Mouse (Mus musculus) spleen, adult 12 weeks (tissue): ENCODE data around the gene Aloxe3.
A peak's percentile ranks its signal among the peaks of the same experiment; 100 is the strongest.

Source experiments
- DNase-seq: peaks from one replicate; pipeline ENCODE4 v3.0.0; 2022; ENCODE audit warnings: low spot score

Aloxe3 gene

DNA sequence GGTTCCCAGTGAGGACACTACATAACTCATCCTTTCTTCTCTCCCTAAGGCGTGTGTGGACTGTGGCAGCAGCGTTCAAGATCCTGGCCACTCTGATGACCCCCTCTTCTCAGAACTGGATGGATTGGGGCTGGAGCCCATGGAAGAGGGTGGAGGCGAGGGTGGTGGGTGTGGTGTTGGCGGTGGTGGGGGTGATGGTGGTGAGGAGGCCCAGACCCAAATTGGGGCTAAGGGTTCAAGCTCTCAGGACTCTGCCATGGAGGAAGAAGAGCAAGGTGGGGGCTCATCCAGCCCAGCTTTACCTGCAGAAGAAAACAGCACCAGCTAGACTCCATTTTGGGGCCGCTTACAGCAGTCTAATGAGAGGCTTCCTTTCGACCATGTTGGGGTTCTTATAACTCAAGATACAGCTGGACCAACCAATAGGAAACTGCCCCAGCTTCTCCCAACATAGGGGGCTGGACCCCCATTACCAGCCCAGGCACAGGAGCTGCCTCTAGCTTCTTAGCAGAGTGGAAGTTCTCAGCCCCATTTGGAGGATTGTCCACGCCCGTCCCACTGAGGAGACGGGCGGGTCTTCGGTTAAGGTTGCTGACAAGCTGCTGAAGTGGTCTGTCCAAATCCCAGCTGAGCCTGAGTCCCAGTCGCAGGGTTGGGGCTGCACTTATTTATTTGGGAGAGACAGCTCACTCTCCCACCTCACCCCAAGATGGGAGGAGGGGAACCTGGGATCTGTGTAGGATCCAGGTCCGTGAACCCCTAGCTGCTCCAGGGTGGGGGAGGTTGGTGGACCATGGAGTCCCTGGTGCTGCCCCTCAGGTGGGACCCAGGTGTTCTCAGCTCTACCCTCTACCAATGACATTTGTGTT is 16.4 kb upstream of the Aloxe3 start:
- no peak for DNase-seq

- peak; percentile 87 for DNase-seq
Measured at GRCm38 (mm10) chr11:69110319-69111046, 15.2 kb upstream of the Aloxe3 start.

DNA sequence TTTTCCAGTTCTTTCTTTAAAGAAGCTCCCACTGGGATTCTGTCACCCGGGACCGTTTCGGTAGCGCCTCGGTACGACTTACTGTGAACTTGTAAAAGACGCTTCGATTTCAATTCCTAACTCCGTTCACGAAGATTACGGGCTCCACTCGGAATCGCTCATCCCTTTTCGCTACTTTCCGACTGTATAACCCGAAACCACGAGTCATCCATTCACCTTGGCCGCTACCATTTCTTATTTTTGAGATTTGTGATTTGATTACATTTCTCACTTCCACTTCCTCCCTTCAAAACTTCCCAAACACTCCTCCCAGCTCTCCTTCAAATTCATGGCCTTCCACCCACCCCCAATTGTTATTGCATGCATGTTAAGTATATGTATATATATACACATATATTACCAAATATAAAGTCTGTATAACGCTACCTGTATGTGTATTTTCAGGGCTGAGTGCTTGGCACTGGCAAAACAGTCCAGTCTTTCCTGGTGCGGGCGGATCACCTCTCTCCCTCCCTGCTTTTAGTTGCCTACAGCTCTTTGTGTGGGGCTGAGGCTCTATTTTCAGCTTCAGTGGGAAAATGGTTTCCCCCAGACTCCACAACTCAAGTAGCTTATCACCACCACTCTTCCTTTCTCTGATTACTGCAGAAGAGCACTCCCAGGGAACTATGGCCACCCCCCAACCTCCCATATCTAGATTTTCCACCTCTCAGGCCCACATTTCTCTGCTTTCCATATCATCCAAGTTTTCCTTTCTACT is 14.5 kb upstream of the Aloxe3 start:
- DNase-seq = no peak

GRCm38 (mm10) chr11:69111865-69112264 is 13.8 kb upstream of the Aloxe3 start:
- no peak for DNase-seq

- DNase-seq = no peak
Measured at GRCm38 (mm10) chr11:69114018-69114417, 11.7 kb upstream of the Aloxe3 start.

DNA sequence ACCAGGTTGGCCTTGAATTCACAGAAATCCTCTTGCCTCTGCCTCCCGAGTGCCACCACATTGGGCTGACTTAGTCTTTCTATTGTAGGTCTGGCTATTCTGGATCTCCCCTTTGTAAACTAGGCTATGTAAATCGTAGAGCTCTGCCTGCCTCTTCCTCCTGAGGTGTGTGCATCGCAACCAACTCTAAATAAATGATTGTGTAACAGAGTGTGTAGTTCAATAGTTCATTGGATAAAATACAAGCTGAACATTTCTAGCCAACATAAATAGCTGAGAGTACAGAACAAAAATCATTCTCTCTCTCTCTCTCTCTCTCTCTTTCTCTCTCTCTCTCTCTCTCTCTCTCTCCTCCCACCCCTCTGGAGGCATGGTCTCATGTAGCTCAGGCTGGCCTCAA is 11.1 kb upstream of the Aloxe3 start:
- DNase-seq = no peak

DNA sequence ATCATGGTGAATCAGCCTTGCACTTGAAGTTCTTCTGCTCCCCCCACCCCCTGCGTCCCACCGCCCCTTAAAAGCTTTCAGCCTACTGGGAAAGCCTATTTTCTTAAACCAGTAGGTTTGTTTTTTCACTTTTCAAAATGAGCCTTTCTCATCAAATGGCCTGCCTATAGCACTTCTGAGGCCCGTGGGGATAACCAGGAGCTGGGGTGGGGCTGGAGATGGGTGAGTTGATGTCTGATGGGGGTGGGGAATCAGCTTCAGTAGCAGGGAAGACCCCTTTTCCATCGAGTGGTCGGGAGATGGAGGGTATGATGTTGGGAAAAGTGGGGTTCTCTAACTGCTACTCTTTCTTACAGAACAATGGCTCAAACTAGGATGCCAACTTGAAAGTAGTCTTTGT is 8.9 kb upstream of the Aloxe3 start:
- no peak for DNase-seq

DNA sequence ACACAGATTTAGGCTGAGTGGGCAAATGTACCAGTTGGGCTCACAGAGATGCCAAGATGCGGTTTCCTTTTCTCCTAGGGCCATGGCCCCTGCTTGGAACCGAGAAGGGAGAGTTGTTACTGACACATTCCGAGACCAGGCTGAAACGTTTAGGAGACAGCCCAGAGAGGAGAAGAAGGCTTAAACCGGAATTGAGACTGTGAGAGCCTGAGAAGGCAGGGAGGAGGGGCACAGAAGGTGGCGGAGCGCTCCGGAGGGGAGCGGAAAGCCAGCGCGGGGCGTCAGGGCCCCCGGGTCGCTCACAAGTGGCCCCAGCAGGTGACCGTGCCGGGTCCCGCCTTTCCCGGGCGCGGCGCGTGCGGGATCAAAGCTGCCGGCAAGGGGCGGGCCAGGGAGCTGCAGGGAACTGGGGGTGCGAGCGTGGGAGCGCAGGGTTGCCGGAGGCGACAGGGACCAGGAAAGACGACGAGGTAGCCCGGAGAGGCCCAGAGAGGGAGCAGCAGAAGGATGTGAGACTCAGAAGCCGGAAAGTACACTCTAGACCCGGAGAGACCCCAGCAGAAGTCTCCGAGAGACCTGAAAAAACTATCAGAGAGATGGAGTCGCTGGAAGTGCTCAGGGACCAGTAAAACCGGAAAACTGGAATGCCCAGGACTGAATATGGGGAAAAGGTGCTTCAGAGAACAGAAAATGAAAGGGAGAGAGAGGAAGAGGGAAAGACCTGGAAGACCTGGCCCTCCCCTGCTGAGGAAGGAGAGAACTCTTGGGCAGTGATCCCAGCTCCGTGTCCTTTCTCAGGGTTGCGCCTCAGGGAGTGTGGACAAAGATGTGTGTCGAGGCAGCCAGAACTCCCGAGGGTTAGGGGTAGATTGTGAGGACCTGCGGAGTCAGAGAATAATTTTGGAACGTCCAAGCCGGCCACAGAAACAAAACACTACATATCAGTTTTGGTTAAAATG is 7.7 kb upstream of the Aloxe3 start:
- peak; percentile 49 for DNase-seq

DNA sequence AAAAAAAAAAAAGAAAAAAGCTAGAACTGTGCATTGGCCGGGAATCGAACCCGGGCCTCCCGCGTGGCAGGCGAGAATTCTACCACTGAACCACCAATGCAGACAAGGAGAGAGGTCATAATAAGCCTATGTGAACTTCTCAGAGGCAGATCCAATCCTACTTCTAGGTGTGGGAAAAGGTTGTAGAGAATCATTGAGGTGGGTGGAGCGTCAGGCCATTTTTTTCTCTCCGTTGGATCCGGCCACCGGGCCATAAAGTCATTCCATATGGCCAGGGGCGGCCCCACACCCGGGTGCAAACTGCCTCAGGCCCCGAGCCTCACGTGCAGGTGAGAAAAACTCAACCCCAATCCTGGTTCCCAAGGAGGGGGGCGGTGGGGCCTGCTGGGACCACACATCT is 6.9 kb upstream of the Aloxe3 start:
- DNase-seq = peak; percentile 59

GRCm38 (mm10) chr11:69119446-69120155 is 6.1 kb upstream of the Aloxe3 start:
- no peak for DNase-seq

GRCm38 (mm10) chr11:69120221-69121000 is 5.3 kb upstream of the Aloxe3 start, which contains the start of gene Hes7:
Hes7 (plus strand) TSS chr11:69120404.
- DNase-seq = no peak

DNA sequence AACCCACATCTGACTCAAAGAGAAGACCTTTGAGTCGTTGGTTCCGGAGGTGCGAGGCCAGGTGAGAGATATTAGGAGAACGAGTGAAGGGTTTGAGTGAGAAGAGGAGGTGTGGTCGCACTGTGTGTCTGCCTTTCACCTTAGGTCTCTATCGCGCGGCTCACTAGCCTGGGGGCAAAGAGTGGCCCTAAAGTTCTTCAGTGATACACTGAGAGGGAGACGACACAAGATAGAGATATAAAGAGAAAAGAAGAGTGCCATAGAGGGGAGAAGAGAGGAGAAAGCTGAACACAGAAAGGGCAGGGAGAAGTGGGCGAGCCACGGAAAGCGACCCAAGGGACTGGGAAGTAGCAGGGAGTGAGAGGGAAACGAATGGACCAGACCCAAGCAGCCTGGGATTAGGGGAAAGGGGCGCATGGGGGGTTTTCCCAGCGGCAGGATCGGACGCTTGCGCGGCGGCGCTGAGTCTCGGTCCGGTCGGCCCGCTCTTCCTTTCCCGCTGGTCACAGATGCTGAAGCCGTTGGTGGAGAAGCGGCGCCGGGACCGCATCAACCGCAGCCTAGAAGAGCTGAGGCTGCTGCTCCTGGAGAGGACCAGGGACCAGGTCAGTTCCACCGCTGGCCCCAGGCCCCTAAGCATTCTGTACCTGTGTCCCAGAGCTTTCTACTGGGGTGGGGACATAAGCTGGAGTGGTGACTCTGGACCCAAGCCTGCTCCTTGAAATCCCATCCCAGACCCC is 4.5 kb upstream of the Aloxe3 start:
- no peak for DNase-seq

DNA sequence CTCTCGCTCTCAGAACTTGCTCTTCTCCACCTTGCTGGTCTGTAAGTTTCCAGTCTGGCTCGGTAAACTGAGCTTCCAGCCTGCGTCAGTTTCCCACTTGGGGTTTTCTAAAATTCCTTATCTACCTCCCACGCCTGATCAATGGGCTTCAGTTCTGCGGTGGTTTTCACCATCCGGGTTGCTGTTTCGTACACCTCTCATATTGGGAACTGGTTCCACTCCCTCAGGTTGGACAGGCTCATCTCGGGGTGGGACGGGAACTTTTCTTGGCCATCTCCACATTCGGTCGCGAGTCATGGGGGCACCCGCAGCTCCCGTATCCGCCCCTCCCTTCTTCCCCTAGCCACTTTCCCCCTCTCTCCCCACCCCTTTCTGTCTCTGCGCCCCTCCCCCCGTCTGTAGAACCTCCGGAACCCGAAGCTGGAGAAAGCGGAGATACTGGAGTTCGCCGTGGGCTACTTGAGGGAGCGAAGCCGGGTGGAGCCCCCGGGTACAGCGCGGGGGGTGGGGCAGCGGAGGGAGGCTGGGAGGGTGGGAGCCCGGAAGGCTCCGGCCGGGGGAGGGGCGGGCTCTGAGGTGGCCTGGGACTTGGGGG is 3.9 kb upstream of the Aloxe3 start:
- DNase-seq = no peak

- DNase-seq = peak; percentile 66
Measured at GRCm38 (mm10) chr11:69122336-69122951, 3.3 kb upstream of the Aloxe3 start, which contains the start of gene 9130213A22Rik. 9130213A22Rik (minus strand) TSS chr11:69122589.

- DNase-seq = peak; percentile 83
Measured at GRCm38 (mm10) chr11:69123056-69123692, 2.5 kb upstream of the Aloxe3 start.

GRCm38 (mm10) chr11:69123693-69124497 is 1.8 kb upstream of the Aloxe3 start:
- DNase-seq = peak; percentile 78

- DNase-seq = peak; percentile 44
Measured at GRCm38 (mm10) chr11:69124498-69124847, 1.2 kb upstream of the Aloxe3 start.
